Mouse (Mus musculus): Measurements from ENCODE around the gene C9.

GRCm38 (mm10) chr15:6432411-6432810 lies 12.7 kb upstream of the C9 start:
- TF ChIP-seq MAFK (IDR thresholded peaks at IDR 0.05; ENCODE audit: insufficient read depth, low read depth, low read length) (no peak), HCFC1 (IDR thresholded peaks at IDR 0.05; ENCODE audit: borderline replicate concordance, insufficient read depth, low read length) (no peak)
